Mouse (Mus musculus) ES-E14 (cell line): ENCODE measurements around the gene Irak2. TPM values are rescaled to one million over a fixed set of nuclear protein-coding genes. Genes with fewer than 3 reads are reported as not detected.

Source experiments
- DNase-seq: peaks from one replicate; pipeline ENCODE4 v3.0.0-alpha.2; 2013; ENCODE audit warnings: low read depth, low spot score
- H3K27ac ChIP-seq: 2 replicates; pipeline ENCODE4 v1.5.1; 2012; ENCODE audit warnings: low read depth, mild to moderate bottlenecking, low read length, moderate library complexity, mixed read lengths; ENCODE audit not compliant: poor library complexity, insufficient read depth, severe bottlenecking
- H3K36me3 ChIP-seq: 2 replicates; pipeline ENCODE4 v1.6.1; 2012; ENCODE audit warnings: mild to moderate bottlenecking, low read length, moderate library complexity, mixed read lengths; ENCODE audit not compliant: control insufficient read depth, poor library complexity, insufficient read depth, severe bottlenecking
- H3K4me1 ChIP-seq, 2 experiments: fragments of 150-350 bp in 1 of 2; sonication (generic) in 1 of 2; 2 replicates each; pipeline ENCODE4 v1.6.1; 2012; ENCODE audit warnings: low read length in 2 of 2, mild to moderate bottlenecking in 1 of 2, mixed read lengths in 1 of 2; ENCODE audit not compliant: control insufficient read depth in 2 of 2, insufficient read depth in 2 of 2, poor library complexity in 1 of 2
- H3K4me3 ChIP-seq, 2 experiments: fragments of 150-350 bp in 1 of 2; sonication (generic) in 1 of 2; 2 replicates each; pipeline ENCODE4 v1.5.1; 2012; ENCODE audit warnings: low read length in 2 of 2, low read depth in 1 of 2, mild to moderate bottlenecking in 1 of 2, mixed read lengths in 1 of 2; ENCODE audit not compliant: insufficient read depth in 1 of 2, poor library complexity in 1 of 2, severe bottlenecking in 1 of 2
- H3K9ac ChIP-seq: 2 replicates; pipeline ENCODE4 v1.6.1; 2012; ENCODE audit warnings: low read depth, mild to moderate bottlenecking, low read length, mixed read lengths; ENCODE audit not compliant: poor library complexity, insufficient read depth, severe bottlenecking
- H3K9me3 ChIP-seq: fragments of 150-350 bp; sonication (generic); 2 replicates; pipeline ENCODE4 v1.6.1; 2012; ENCODE audit warnings: low read depth, mild to moderate bottlenecking, low read length; ENCODE audit not compliant: control insufficient read depth, insufficient read depth
- CHD2 ChIP-seq: IDR thresholded peaks from 2 replicates; pipeline ENCODE4 v1.6.1; 2014; ENCODE audit warnings: mild to moderate bottlenecking, low read depth, low read length, inconsistent platforms
- HCFC1 ChIP-seq: IDR thresholded peaks from 2 replicates; pipeline ENCODE4 v1.6.1; 2012; ENCODE audit warnings: low read length, inconsistent platforms, borderline replicate concordance; ENCODE audit not compliant: insufficient read depth
- MAFK ChIP-seq: IDR thresholded peaks from 2 replicates; pipeline ENCODE4 v1.6.1; 2014; ENCODE audit warnings: mild to moderate bottlenecking, low read depth, low read length, inconsistent platforms; ENCODE audit not compliant: insufficient read depth
- ZC3H11A ChIP-seq: IDR thresholded peaks from 2 replicates; pipeline ENCODE4 v1.6.1; 2012; ENCODE audit warnings: low read depth, mild to moderate bottlenecking, inconsistent platforms, low read length, borderline replicate concordance
- ZNF384 ChIP-seq: IDR thresholded peaks from 2 replicates; pipeline ENCODE4 v1.6.1; 2012; ENCODE audit warnings: low read depth, low read length, inconsistent platforms
- in situ Hi-C, 2 experiments: fragments of 600-800 bp; cut with MboI; formaldehyde crosslinking; loops; one replicate each; pipeline ENCODE4 v1.15.1; 2025; ENCODE audit warnings: low sequenced_read_pairs in 2 of 2, inconsistent platforms in 1 of 2; ENCODE audit not compliant: unreplicated experiment in 2 of 2
- total RNA-seq: library from RNA; depleted of rRNA; stranded (reverse); fragments of 300-350 nt; gene quantifications from 2 replicates; pipeline ENCODE4 v1.2.3, GENCODE M21; 2012

The Irak2 gene
- total RNA-seq, 1 experiment, result 22.0 TPM

DNA sequence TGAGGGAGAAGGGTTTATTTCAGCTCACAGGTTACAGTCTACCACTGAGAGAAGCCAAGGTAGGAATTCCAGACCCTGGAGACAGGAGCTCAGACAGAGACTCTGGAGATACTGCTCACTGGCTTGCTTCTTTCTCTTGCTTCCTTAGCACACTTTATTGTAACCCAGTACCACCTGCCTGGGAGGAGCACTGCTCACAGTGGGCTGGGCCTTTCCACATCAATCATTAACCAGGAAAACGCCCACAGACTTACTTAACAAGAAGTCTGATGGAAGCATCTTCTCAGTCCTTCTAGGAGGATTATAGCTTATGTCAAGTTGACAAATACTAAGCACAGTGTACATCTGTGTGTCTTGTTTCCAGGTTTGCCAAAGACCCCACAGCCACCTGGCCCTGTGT, 76.5 kb downstream of the Irak2 start:
- no peak overlapping the region for H3K4me3 ChIP-seq
- in situ Hi-C loops, result no loop called here

DNA sequence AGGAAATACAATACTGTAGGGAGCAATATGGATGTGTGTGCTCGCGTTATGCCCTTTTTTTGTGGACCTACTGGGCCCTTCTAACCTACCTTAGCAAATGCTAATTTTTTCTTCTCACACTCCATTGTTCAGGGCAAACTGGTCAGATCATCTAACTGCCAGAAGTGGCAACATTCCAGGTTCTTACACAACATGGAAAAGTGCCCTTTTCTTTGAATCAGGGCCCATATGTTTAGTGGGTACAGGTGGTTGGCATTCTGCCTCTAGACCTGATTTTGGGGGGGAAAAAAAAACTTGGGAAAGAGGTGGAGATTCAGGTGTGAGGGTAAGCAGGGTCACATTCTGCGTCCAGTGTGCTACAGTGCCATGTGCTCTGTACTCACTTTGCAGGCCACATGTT, 79.3 kb downstream of the Irak2 start:
- Histone ChIP-seq H3K4me1 (0 out of 4 replicates have a peak, but pooled peaks cover 0 to 2% of the 10 kb centered on the region in 2 experiments), H3K9me3 (no peaks in the 10 kb centered on the region), H3K27ac (no peak overlapping the region), H3K36me3 (peaks cover 73% of the 10 kb centered on the region), H3K4me3 (no peak overlapping the region), H3K9ac (no peak overlapping the region)
- DNase-seq, result no peak
- in situ Hi-C loops, result no loop called here
- no peak for TF ChIP-seq ZNF384
- TF ChIP-seq CHD2, result no peak
- TF ChIP-seq MAFK, result no peak
- TF ChIP-seq ZC3H11A, result no peak
- no peak for TF ChIP-seq HCFC1

More for the DNA sequence above, 76.5 kb downstream of the Irak2 start:
- no peak for DNase-seq
- 0 out of 4 replicates have a peak, but pooled peaks cover 0 to 2% of the 10 kb centered on the region in 2 experiments for H3K4me1 ChIP-seq
- H3K9me3 ChIP-seq, result no peaks in the 10 kb centered on the region
- TF ChIP-seq ZC3H11A (no peak), HCFC1 (no peak), MAFK (no peak), CHD2 (no peak), ZNF384 (no peak)
- no peak overlapping the region for H3K27ac ChIP-seq
- no peak overlapping the region for H3K9ac ChIP-seq
- peaks cover 75% of the 10 kb centered on the region for H3K36me3 ChIP-seq

DNA sequence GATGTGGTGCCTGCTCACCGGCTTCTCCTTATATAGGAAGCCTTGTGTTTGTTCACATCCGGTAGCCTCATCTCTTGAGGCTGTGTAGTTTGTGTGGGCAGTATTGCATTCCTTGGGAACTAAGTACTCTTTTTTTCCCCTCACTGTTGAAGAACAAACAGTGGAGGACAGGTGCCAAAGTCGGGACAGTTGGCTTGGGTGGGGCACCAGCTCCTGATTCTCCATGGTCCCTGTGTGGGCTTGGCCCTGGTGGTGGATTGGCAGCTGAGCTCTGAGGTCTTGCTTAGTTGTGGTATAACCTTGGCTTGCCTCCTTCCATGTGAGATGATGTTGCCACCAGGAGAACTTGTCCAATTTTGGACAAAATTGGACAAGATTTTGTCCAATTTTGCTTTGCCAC, 81.6 kb downstream of the Irak2 start, which contains the start of gene Ghrl:
TSS of gene Ghrl (minus strand) at position 3 of the 400 bp plus-strand sequence.
- H3K4me3 ChIP-seq, result no peak within 1 kb of the TSS
- H3K36me3 ChIP-seq, result peaks cover 57% of the 10 kb centered on the region
- no peaks in the 10 kb centered on the region for H3K9me3 ChIP-seq
- TF ChIP-seq ZNF384 (no peak), HCFC1 (no peak), ZC3H11A (no peak), CHD2 (no peak), MAFK (no peak)
- no peak within 1 kb of the TSS for H3K27ac ChIP-seq
- no peak within 1 kb of the TSS for H3K9ac ChIP-seq
- 0 out of 4 replicates have a peak, but pooled peaks cover 0 to 2% of the 10 kb centered on the region in 2 experiments for H3K4me1 ChIP-seq
- in situ Hi-C loops, result no loop called here
- DNase-seq, result no peak

DNA sequence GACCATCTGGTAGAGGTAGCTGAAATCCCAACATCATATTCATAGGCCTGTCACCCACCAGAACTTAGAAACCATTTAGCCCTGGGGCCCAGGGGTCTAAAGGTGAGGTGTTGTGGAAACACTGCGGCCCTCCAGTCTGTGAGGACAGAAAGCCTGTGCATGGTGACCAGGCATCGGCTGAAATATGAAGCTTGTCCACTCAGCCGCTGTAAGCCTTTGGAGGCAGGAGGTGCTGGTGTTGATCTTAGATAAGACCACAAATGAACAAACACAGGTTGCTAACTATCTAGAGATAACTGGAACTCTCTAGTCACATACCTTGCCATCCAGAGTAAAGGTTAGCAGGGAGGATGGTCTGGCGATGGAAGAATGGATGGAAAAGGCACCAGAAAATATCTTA, 82.8 kb downstream of the Irak2 start:
- Histone ChIP-seq H3K9ac (no peak overlapping the region), H3K27ac (no peak overlapping the region), H3K4me3 (no peak overlapping the region), H3K4me1 (no peaks in the 10 kb centered on the region), H3K9me3 (no peaks in the 10 kb centered on the region), H3K36me3 (peaks cover 48% of the 10 kb centered on the region)
- no peak for DNase-seq
- in situ Hi-C loops, result no loop called here
- no peak for TF ChIP-seq HCFC1
- no peak for TF ChIP-seq CHD2
- TF ChIP-seq ZNF384, result no peak
- no peak for TF ChIP-seq ZC3H11A
- TF ChIP-seq MAFK, result no peak

DNA sequence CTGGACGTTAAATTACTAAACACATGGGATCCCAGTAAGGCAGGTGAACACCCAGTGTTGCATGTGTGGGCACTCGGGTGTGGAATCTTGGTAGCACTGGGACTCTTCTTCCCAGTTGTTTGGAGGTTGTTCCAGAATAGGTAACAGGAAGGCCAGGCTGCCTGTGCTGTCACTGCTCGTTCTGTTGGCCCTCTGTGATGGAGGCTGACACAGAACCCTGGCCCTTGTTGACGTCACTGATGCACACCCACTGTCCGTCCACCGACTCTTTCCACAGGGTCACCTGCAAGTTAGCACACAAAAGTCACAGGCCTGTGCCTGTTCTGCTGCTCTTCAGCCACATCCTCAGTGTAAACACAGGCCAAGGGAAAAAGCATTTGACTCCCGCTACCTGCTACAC, 89.9 kb downstream of the Irak2 start:
- Histone ChIP-seq H3K4me3 (no peak overlapping the region), H3K27ac (no peak overlapping the region), H3K9ac (no peak overlapping the region), H3K36me3 (peaks cover 33% of the 10 kb centered on the region), H3K4me1 (no peaks in the 10 kb centered on the region), H3K9me3 (no peaks in the 10 kb centered on the region)
- in situ Hi-C loops, result no loop called here
- no peak for DNase-seq
- no peak for TF ChIP-seq CHD2
- TF ChIP-seq HCFC1, result no peak
- no peak for TF ChIP-seq ZC3H11A
- no peak for TF ChIP-seq ZNF384
- TF ChIP-seq MAFK, result no peak
